Mouse (Mus musculus) testis, adult 2 months (tissue): ENCODE measurements around the gene Muc3. TPM values are rescaled to one million over a fixed set of nuclear protein-coding genes. Genes with fewer than 3 reads are reported as not detected.
A peak's percentile ranks its signal among the peaks of the same experiment; 100 is the strongest.

Experiments used
- H3K27ac ChIP-seq: fragments of 200-500 bp; 2 replicates; pipeline ENCODE4 v1.5.1; 2012; ENCODE audit warnings: low read depth, low read length; ENCODE audit not compliant: control insufficient read depth, insufficient read depth
- H3K27me3 ChIP-seq: fragments of 200-500 bp; 2 replicates; pipeline ENCODE4 v1.6.1; 2012; ENCODE audit warnings: mild to moderate bottlenecking, low read length, moderate library complexity; ENCODE audit not compliant: control insufficient read depth, insufficient read depth
- H3K36me3 ChIP-seq: fragments of 200-500 bp; 2 replicates; pipeline ENCODE4 v1.6.1; 2012; ENCODE audit warnings: mild to moderate bottlenecking, low read length; ENCODE audit not compliant: control insufficient read depth, insufficient read depth
- H3K4me1 ChIP-seq: fragments of 200-500 bp; 2 replicates; pipeline ENCODE4 v1.6.1; 2012; ENCODE audit warnings: low read length; ENCODE audit not compliant: control insufficient read depth, insufficient read depth
- H3K4me3 ChIP-seq: fragments of 200-500 bp; 2 replicates; pipeline ENCODE4 v1.5.1; 2012; ENCODE audit warnings: low read depth, mild to moderate bottlenecking, low read length, moderate library complexity, mixed read lengths; ENCODE audit not compliant: control insufficient read depth
- CTCF ChIP-seq: fragments of 200-500 bp; IDR thresholded peaks from 2 replicates; pipeline ENCODE4 v1.5.1; 2012; ENCODE audit warnings: low read depth, mild to moderate bottlenecking, inconsistent platforms, low read length, moderate library complexity; ENCODE audit not compliant: control insufficient read depth, insufficient read depth, insufficient replicate concordance
- POLR2A ChIP-seq: fragments of 200-500 bp; IDR thresholded peaks from 2 replicates; pipeline ENCODE4 v1.6.1; 2012; ENCODE audit warnings: low read depth, mild to moderate bottlenecking, inconsistent platforms, low read length, moderate library complexity; ENCODE audit not compliant: control insufficient read depth
- polyA plus RNA-seq: library from polyadenylated mRNA; depleted of rRNA; stranded (reverse); fragments of >200 nt; gene quantifications from 2 replicates; pipeline ENCODE4 v1.2.3, GENCODE M21; 2012

Muc3 gene
- polyA plus RNA-seq, 1 experiment: 24.7 TPM

GRCm38 (mm10) chr5:137172591-137172990, 23.5 kb upstream of the Muc3 start:
- H3K4me1 ChIP-seq: 0 out of 2 replicates have a peak, but pooled peaks cover 3% of the 10 kb centered on the region
- TF ChIP-seq POLR2A (no peak), CTCF (no peak)
- no peak overlapping the region for H3K27ac ChIP-seq
- no peaks in the 10 kb centered on the region for H3K36me3 ChIP-seq
- H3K4me3 ChIP-seq: no peak overlapping the region
- no peaks in the 10 kb centered on the region for H3K27me3 ChIP-seq

GRCm38 (mm10) chr5:137171478-137171877, 22.4 kb upstream of the Muc3 start:
- no peak for TF ChIP-seq POLR2A
- TF ChIP-seq CTCF: no peak
- Histone ChIP-seq H3K4me1 (0 out of 2 replicates have a peak, but pooled peaks cover 5% of the 10 kb centered on the region), H3K36me3 (no peaks in the 10 kb centered on the region), H3K27ac (no peak overlapping the region), H3K27me3 (no peaks in the 10 kb centered on the region), H3K4me3 (no peak overlapping the region)

GRCm38 (mm10) chr5:137170836-137171380, 21.8 kb upstream of the Muc3 start:
- H3K36me3 ChIP-seq: no peaks in the 10 kb centered on the region
- H3K27ac ChIP-seq: no peak overlapping the region
- H3K4me3 ChIP-seq: no peak overlapping the region
- H3K4me1 ChIP-seq: 0 out of 2 replicates have a peak, but pooled peaks cover 5% of the 10 kb centered on the region
- TF ChIP-seq CTCF (no peak), POLR2A (no peak)
- H3K27me3 ChIP-seq: no peaks in the 10 kb centered on the region

GRCm38 (mm10) chr5:137167539-137167938, 18.4 kb upstream of the Muc3 start:
- Histone ChIP-seq H3K36me3 (no peaks in the 10 kb centered on the region), H3K4me1 (peaks cover 5% of the 10 kb centered on the region; the same call in 1 of the 2 replicates), H3K27ac (no peak overlapping the region), H3K4me3 (no peak overlapping the region), H3K27me3 (no peaks in the 10 kb centered on the region)
- no peak for TF ChIP-seq POLR2A

GRCm38 (mm10) chr5:137166012-137166411, 16.9 kb upstream of the Muc3 start:
- TF ChIP-seq CTCF: no peak
- TF ChIP-seq POLR2A: no peak

GRCm38 (mm10) chr5:137161853-137162252, 12.7 kb upstream of the Muc3 start:
- TF ChIP-seq POLR2A (no peak), CTCF (no peak)
- no peaks in the 10 kb centered on the region; the same call in 1 of the 2 replicates for H3K4me1 ChIP-seq

More at GRCm38 (mm10) chr5:137166012-137166411, 16.9 kb upstream of the Muc3 start:
- Histone ChIP-seq H3K4me1 (peaks cover 3% of the 10 kb centered on the region; the same call in 1 of the 2 replicates), H3K27me3 (no peaks in the 10 kb centered on the region), H3K27ac (no peak overlapping the region), H3K36me3 (no peaks in the 10 kb centered on the region), H3K4me3 (no peak overlapping the region)

GRCm38 (mm10) chr5:137159461-137159860, 10.3 kb upstream of the Muc3 start:
- Histone ChIP-seq H3K4me1 (no peaks in the 10 kb centered on the region; the same call in 1 of the 2 replicates), H3K27ac (no peak overlapping the region), H3K36me3 (no peaks in the 10 kb centered on the region), H3K27me3 (no peaks in the 10 kb centered on the region), H3K4me3 (no peak overlapping the region)
- TF ChIP-seq CTCF (peak; percentile 71; the same call in 1 of the 2 replicates), POLR2A (no peak)

More at GRCm38 (mm10) chr5:137161853-137162252, 12.7 kb upstream of the Muc3 start:
- peak overlapping the region; percentile 35; the same call in 1 of the 2 replicates for H3K4me3 ChIP-seq
- H3K36me3 ChIP-seq: no peaks in the 10 kb centered on the region
- H3K27me3 ChIP-seq: no peaks in the 10 kb centered on the region
- H3K27ac ChIP-seq: no peak overlapping the region

- no peaks in the 10 kb centered on the region for H3K27me3 ChIP-seq
- TF ChIP-seq CTCF (no peak), POLR2A (no peak)
- no peak overlapping the region for H3K4me3 ChIP-seq
- H3K4me1 ChIP-seq: no peaks in the 10 kb centered on the region
- H3K36me3 ChIP-seq: no peaks in the 10 kb centered on the region
- H3K27ac ChIP-seq: no peak overlapping the region
Observed at GRCm38 (mm10) chr5:137153289-137153688, 4.2 kb upstream of the Muc3 start.
